In the genomic region with DNA sequence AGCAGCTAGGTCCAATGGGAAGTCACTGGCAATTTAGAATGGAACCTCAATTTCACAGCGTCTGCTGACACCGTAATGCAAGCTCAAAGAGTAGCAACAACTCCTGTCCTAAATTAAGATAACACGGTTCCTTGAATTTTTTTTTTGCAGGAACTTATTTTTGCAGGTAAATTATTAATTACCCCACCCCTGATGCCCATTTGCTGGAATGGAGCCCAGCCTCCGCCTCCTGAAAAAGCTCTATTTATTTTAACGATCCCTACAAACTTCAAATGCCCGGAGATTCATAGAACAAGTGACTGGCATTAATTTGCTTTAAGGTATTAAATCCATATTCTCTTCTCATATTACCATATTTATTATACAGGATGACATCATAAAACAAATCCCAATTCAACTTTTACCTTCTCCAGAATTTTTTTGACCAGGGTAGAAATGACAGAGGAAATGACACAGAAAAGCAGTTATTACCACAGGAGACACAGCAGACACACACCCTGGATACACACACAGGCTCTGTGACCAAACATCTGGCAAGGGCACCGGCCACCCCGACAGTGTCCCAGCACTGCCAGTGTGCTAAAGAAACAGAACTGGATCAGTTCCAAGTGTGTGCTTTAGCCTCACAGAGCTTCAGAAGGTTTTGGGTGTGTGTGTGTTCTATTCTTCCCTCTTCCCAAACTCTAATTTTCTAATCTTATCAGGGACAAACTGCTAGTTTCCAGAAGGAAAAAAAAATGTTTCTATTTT, we compare ENCODE assay signal across 21 mouse cellular contexts. TPM values are rescaled to one million over a fixed set of nuclear protein-coding genes. Genes with fewer than 3 reads are reported as not detected.
A peak's percentile ranks its signal among the peaks of the same experiment; 100 is the strongest.
DNase-seq lines count a peak whose midpoint lies in the region; ATAC-seq and TF ChIP-seq lines count a peak whose summit lies in the region.
"Had no signal": no experiment of that assay in that cellular context is flagged by ENCODE, and none has a peak within 500 bp of the region (broad histone marks: within the 10 kb centered on the region; RNA-seq: fewer than 3 reads in every experiment).

No protein-coding gene starts in this region.

- WGBS in heart, adult 2 months = 56% methylated on average over 8 of the region's 8 CpGs
- WGBS in stomach, postnatal 0 days = 55% methylated on average over 8 of the region's 8 CpGs

- peak in 1 of 2 experiments; percentile 28 for DNase-seq in heart, adult 2 months
- no peak for DNase-seq in heart, adult 9 months (ENCODE audit: low spot score in 2 of 2)
- DNase-seq in testis, postnatal 14 days (ENCODE audit: low spot score) = no peak
- DNase-seq in kidney, postnatal 14 days = peak; percentile 73
- DNase-seq in stomach, postnatal 0 days (ENCODE audit: low spot score) = no peak
- DNase-seq in spleen, postnatal 10 days (ENCODE audit: low spot score in 2 of 2) = no peak
- no peak for DNase-seq in right cerebral cortex, adult 2 months (ENCODE audit: low spot score in 2 of 2)
- DNase-seq: cerebellum, adult 2 months; gastrocnemius, postnatal 36 days; lung, postnatal 36 days; midbrain, embryonic 14.5 days; spleen, adult 18-20 months; thymus, adult 2 months had no signal

- H3K4me3 ChIP-seq in heart, adult 2 months = no peak overlapping the region
- H3K4me3 ChIP-seq in testis, adult 2 months (ENCODE audit: control insufficient read depth, low read depth, low read length) = peak overlapping the region; percentile 71
- H3K4me3 ChIP-seq in stomach, postnatal 0 days (ENCODE audit: low read depth, low read length) = no peak overlapping the region
- H3K4me3 ChIP-seq: embryonic facial prominence, embryonic 15.5 days; hindbrain, embryonic 12.5 days; left cerebral cortex, adult 2 months; limb, embryonic 12.5 days; neural tube, embryonic 12.5 days had no signal

- intact Hi-C loops in heart, adult 2 months (cut with DNase I) = no loop called here

- H3K4me2 ChIP-seq in stomach, postnatal 0 days (replicated peaks; ENCODE audit: low read depth) = peak overlapping the region; percentile 31; the same call in 1 of the 2 replicates
- H3K4me2 ChIP-seq: embryonic facial prominence, embryonic 15.5 days; hindbrain, embryonic 12.5 days; limb, embryonic 12.5 days; neural tube, embryonic 12.5 days had no signal

- no peak for TF ChIP-seq CTCF in heart, adult 2 months (IDR thresholded peaks at IDR 0.05)
- no peak for TF ChIP-seq CTCF in testis, adult 2 months (IDR thresholded peaks at IDR 0.05; ENCODE audit: control insufficient read depth, insufficient read depth, insufficient replicate concordance, low read depth, low read length)
- TF ChIP-seq CTCF in stomach, postnatal 0 days (IDR thresholded peaks at IDR 0.05; ENCODE audit: low read depth) = no peak

- H3K27me3 ChIP-seq in heart, adult 2 months (ENCODE audit: control insufficient read depth, insufficient read depth, low read length) = no peaks in the 10 kb centered on the region
- H3K27me3 ChIP-seq in testis, adult 2 months (ENCODE audit: control insufficient read depth, insufficient read depth, low read length) = no peaks in the 10 kb centered on the region
- no peaks in the 10 kb centered on the region for H3K27me3 ChIP-seq in stomach, postnatal 0 days (ENCODE audit: control insufficient read depth, insufficient read depth, low read length)
- H3K27me3 ChIP-seq: embryonic facial prominence, embryonic 15.5 days; hindbrain, embryonic 12.5 days; limb, embryonic 12.5 days; neural tube, embryonic 12.5 days had no signal

- H3K79me2 ChIP-seq in heart, adult 2 months (replicated peaks; ENCODE audit: control insufficient read depth, insufficient read depth, low read length) = no peaks in the 10 kb centered on the region; the same call in 1 of the 2 replicates

- peaks cover 1% of the 10 kb centered on the region for H3K4me1 ChIP-seq in heart, adult 2 months (ENCODE audit: control insufficient read depth, insufficient read depth, low read length)
- peaks cover 14% of the 10 kb centered on the region for H3K4me1 ChIP-seq in testis, adult 2 months (ENCODE audit: control insufficient read depth, insufficient read depth, low read length)
- H3K4me1 ChIP-seq in stomach, postnatal 0 days (replicated peaks; ENCODE audit: control insufficient read depth, insufficient read depth) = no peaks in the 10 kb centered on the region
- H3K4me1 ChIP-seq: neural tube, embryonic 12.5 days had no signal

- TF ChIP-seq EP300 in heart, adult 2 months (IDR thresholded peaks at IDR 0.05; ENCODE audit: insufficient read depth, low read depth, low read length) = no peak
- TF ChIP-seq EP300 in stomach, postnatal 0 days (optimal IDR thresholded peaks at IDR 0.05) = no peak

- ATAC-seq in stomach, postnatal 0 days (ENCODE audit: low FRiP score, low TSS enrichment) = peak; percentile 52; the same call in 1 of the 2 replicates
- ATAC-seq: forebrain, embryonic 16.5 days had no signal

- H3K27ac ChIP-seq in heart, adult 2 months = peak overlapping the region; percentile 9; the same call in 1 of the 2 replicates
- H3K27ac ChIP-seq in testis, adult 2 months (ENCODE audit: control insufficient read depth, insufficient read depth, low read depth, low read length) = peak overlapping the region; percentile 33
- no peak overlapping the region; the same call in 1 of the 2 replicates for H3K27ac ChIP-seq in stomach, postnatal 0 days (replicated peaks)
- H3K27ac ChIP-seq: embryonic facial prominence, embryonic 15.5 days; hindbrain, embryonic 12.5 days; left cerebral cortex, adult 2 months; limb, embryonic 12.5 days; neural tube, embryonic 12.5 days had no signal

- H3K9ac ChIP-seq in heart, adult 2 months (ENCODE audit: low read depth, low read length) = no peak overlapping the region
- no peak overlapping the region for H3K9ac ChIP-seq in stomach, postnatal 0 days (ENCODE audit: low read length)
- H3K9ac ChIP-seq: embryonic facial prominence, embryonic 15.5 days; hindbrain, embryonic 12.5 days; limb, embryonic 12.5 days; neural tube, embryonic 12.5 days had no signal

- no peak for TF ChIP-seq POLR2A in heart, adult 2 months (IDR thresholded peaks at IDR 0.05; ENCODE audit: insufficient read depth, low read depth, low read length)
- TF ChIP-seq POLR2A in testis, adult 2 months (IDR thresholded peaks at IDR 0.05; ENCODE audit: control insufficient read depth, low read depth, low read length) = no peak

- H3K9me3 ChIP-seq in stomach, postnatal 0 days (ENCODE audit: control insufficient read depth, low read length) = no peaks in the 10 kb centered on the region
- H3K9me3 ChIP-seq: embryonic facial prominence, embryonic 15.5 days; G1E; hindbrain, embryonic 12.5 days; limb, embryonic 12.5 days; neural tube, embryonic 12.5 days had no signal

- H3K36me3 ChIP-seq in heart, adult 2 months (ENCODE audit: control insufficient read depth, insufficient read depth, low read length) = no peaks in the 10 kb centered on the region
- H3K36me3 ChIP-seq in testis, adult 2 months (ENCODE audit: control insufficient read depth, insufficient read depth, low read length) = peaks cover 3% of the 10 kb centered on the region
- H3K36me3 ChIP-seq in stomach, postnatal 0 days (ENCODE audit: control insufficient read depth, insufficient read depth, low read length) = peaks cover 5% of the 10 kb centered on the region; the same call in 1 of the 2 replicates

RNA-seq across cellular contexts. Expression of gene Cisd1, which starts 6.4 kb away (rescaled TPM):
- 100 to 1,000 TPM; 295 to 338 TPM for total RNA-seq in heart, adult 2 months (2021)
- polyA plus RNA-seq in heart, adult 2 months (2012; rRNA removed) = 203 and 212 TPM in 2 replicates
- 35.4 and 42.1 TPM in 2 replicates for polyA plus RNA-seq in testis, adult 2 months (2012; rRNA removed)
- 143 and 147 TPM in 2 replicates for polyA plus RNA-seq in stomach, postnatal 0 days (2015; fragmentation: Nextera tagmentation; extraction: Ambion mirVana)

RNA-seq across cellular contexts. Expression of gene Ipmk, which starts 9.2 kb away (rescaled TPM):
- total RNA-seq in heart, adult 2 months (2021) = 10 to 100 TPM; 12.6 to 17.9 TPM
- polyA plus RNA-seq in heart, adult 2 months (2012; rRNA removed) = 5.0 and 8.5 TPM in 2 replicates
- polyA plus RNA-seq in testis, adult 2 months (2012; rRNA removed) = 4.5 and 5.3 TPM in 2 replicates
- polyA plus RNA-seq in stomach, postnatal 0 days (2015; fragmentation: Nextera tagmentation; extraction: Ambion mirVana) = 9.0 and 9.7 TPM in 2 replicates

RNA-seq across cellular contexts. Expression of gene Ube2d1, which starts 53.3 kb away (rescaled TPM):
- total RNA-seq in heart, adult 2 months (2021) = 10 to 100 TPM; 40.5 to 46.8 TPM
- polyA plus RNA-seq in heart, adult 2 months (2012; rRNA removed) = 48.7 and 76.4 TPM in 2 replicates
- 5.9 and 8.6 TPM in 2 replicates for polyA plus RNA-seq in testis, adult 2 months (2012; rRNA removed)
- polyA plus RNA-seq in stomach, postnatal 0 days (2015; fragmentation: Nextera tagmentation; extraction: Ambion mirVana) = 25.6 and 30.7 TPM in 2 replicates
- polyA plus RNA-seq: G1E had no signal
